Mouse (Mus musculus): Measurements from ENCODE around the gene Cnot10. TPM values are rescaled to one million over a fixed set of nuclear protein-coding genes. Genes with fewer than 3 reads are reported as not detected.
A peak's percentile ranks its signal among the peaks of the same experiment; 100 is the strongest.

Gene Cnot10
- polyA plus RNA-seq, 1 experiment from 2014 or later, result 22.8 TPM

DNA sequence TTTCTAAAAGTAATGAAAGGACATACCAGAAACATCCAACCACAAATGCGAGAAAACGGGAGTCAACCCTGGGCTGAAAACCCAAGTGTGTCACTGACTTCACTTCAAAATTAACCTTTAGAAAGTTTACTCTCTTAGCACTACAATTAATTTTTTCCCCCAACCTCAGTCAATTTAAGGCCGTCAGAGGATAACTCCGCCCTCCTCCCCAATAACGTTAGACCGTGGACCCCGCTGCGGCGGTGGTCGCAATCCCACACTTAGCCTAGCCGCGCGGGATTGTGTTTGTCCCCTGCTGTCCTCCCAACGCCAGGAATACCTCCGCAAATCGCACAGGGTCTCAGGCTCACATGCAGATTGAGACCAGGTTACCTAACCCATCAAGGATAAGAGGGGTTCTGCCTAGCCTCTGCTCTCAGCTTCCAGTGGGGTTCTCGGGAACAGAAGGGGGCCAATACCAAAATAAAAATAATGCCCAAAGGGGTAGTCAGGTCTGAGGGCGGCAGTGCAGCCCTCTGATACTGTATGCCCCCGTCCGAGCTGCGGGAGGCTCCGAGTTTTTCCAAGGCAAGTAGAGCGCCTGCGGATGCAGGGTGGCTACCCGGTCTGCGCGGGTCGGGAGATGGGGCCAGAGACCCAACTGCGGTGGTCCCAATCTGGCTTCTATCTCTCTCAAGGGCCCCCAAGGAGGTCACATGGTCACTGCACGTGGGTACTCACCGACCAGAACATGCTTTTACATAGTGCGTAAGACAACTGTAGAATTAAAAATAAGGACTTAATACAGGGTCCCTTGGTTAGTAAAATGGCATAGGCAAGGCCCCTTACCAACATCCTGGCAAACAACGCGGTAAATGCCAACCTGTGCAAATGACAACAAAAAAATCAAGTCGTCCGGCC, 79.0 kb downstream of the Cnot10 start:
- 3% methylated on average over 36 of the region's 36 CpGs for WGBS (ENCODE audit: insufficient replicate concordance)
- ATAC-seq (ENCODE audit: insufficient read depth), result no peak
- Histone ChIP-seq H3K27me3 (peaks cover 91% of the 10 kb centered on the region), H3K9me3 (replicated peaks) (no peaks in the 10 kb centered on the region), H3K36me3 (replicated peaks) (no peaks in the 10 kb centered on the region), H3K4me1 (replicated peaks) (peaks cover 4% of the 10 kb centered on the region; the same call in 1 of the 2 replicates), H3K9ac (no peak overlapping the region), H3K27ac (replicated peaks) (no peak overlapping the region), H3K4me2 (peak overlapping the region; percentile 59), H3K4me3 (replicated peaks) (peak overlapping the region; percentile 55)

DNA sequence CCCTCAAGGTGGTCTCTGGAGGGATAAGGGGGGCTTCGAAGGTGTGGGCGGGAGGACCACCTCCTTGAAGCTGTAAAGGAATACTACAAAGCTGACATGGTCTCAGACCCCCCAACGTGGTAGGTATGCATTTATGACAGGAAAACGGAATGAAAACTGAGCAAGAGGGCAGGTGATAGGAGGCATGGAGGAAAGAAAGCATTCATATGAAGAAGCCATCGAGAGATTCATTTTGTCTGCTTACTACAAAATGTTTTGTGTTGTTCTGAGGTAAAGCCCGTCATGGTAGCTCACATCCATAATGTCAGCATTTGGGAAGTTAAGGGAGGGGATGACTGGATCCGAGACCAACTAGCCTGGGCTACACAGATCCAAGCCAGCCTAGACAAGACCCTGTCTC, 79.8 kb downstream of the Cnot10 start:
- H3K9me3 ChIP-seq (replicated peaks), result no peaks in the 10 kb centered on the region
- H3K27ac ChIP-seq (replicated peaks), result no peak overlapping the region
- H3K27me3 ChIP-seq, result peaks cover 83% of the 10 kb centered on the region
- no peak overlapping the region for H3K9ac ChIP-seq
- H3K36me3 ChIP-seq (replicated peaks), result no peaks in the 10 kb centered on the region
- peak overlapping the region; percentile 55 for H3K4me3 ChIP-seq (replicated peaks)
- ATAC-seq (ENCODE audit: insufficient read depth), result no peak
- 26% methylated on average over 7 of the region's 7 CpGs for WGBS (ENCODE audit: insufficient replicate concordance)
- peaks cover 8% of the 10 kb centered on the region for H3K4me1 ChIP-seq (replicated peaks)
- H3K4me2 ChIP-seq, result peak overlapping the region; percentile 59

DNA sequence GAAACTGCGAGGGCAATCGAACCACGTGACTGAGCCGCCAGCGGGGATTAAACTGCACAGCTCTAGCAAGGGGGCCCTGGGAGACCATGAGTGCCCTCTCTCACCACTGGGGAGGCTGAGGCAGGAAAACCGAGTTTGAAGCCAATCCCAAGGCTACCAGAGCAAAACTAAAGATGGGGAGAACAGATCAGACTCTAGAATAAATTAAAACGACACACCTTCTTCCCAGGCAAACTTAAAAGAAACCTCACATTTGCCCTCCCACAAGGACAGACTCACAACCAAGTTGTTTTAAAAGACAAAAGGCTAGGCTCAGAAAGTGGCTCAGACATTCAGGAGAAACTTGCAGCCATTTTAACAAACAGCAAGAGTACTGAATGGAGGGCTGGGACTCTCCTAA, 82.9 kb downstream of the Cnot10 start:
- H3K9me3 ChIP-seq (replicated peaks), result no peaks in the 10 kb centered on the region
- H3K36me3 ChIP-seq (replicated peaks), result no peaks in the 10 kb centered on the region
- H3K27me3 ChIP-seq, result peaks cover 52% of the 10 kb centered on the region
- 22% methylated on average over 7 of the region's 7 CpGs for WGBS (ENCODE audit: insufficient replicate concordance)
- ATAC-seq (ENCODE audit: insufficient read depth), result no peak
- no peak overlapping the region for H3K4me3 ChIP-seq (replicated peaks)
- H3K9ac ChIP-seq, result no peak overlapping the region
- peaks cover 14% of the 10 kb centered on the region for H3K4me1 ChIP-seq (replicated peaks)
- H3K27ac ChIP-seq (replicated peaks), result peak overlapping the region; percentile 38; the same call in 1 of the 2 replicates
- H3K4me2 ChIP-seq, result peak overlapping the region; percentile 25

DNA sequence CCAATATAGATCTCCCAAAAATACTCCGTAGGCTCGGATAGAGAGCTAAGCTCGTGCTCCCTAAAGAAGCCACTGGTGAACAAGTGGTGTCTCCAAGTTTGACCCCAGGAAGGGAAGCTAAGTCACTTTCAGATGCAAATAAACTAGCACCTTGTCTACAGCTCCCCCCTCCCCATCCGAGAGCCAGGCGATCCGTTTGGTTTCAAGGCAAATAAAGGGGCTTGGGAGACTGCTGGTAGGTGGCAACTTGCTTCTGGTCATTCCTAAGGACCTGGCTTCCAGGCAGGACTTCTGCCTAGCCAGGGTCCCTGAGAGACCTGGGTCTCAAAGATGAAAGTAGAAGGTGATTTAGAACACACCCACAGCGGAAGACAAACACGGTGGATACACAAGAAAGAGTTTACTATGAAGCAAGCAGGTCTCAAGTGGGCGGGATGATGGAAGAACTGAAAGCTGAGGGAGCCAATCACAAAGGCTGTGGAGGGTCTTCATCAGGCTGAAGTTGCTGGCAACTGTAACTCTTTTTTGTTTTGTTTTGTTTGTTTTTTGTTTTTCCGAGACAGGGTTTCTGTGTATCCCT, 83.6 kb downstream of the Cnot10 start:
- no peak overlapping the region for H3K4me3 ChIP-seq (replicated peaks)
- H3K9me3 ChIP-seq (replicated peaks), result no peaks in the 10 kb centered on the region
- peak overlapping the region; percentile 38; the same call in 1 of the 2 replicates for H3K27ac ChIP-seq (replicated peaks)
- no peak overlapping the region for H3K9ac ChIP-seq
- WGBS (ENCODE audit: insufficient replicate concordance), result 46% methylated on average over 10 of the region's 10 CpGs
- H3K4me2 ChIP-seq, result peak overlapping the region; percentile 25
- ATAC-seq (ENCODE audit: insufficient read depth), result no peak
- H3K4me1 ChIP-seq (replicated peaks), result peaks cover 13% of the 10 kb centered on the region
- H3K27me3 ChIP-seq, result peaks cover 45% of the 10 kb centered on the region
- no peaks in the 10 kb centered on the region for H3K36me3 ChIP-seq (replicated peaks)

DNA sequence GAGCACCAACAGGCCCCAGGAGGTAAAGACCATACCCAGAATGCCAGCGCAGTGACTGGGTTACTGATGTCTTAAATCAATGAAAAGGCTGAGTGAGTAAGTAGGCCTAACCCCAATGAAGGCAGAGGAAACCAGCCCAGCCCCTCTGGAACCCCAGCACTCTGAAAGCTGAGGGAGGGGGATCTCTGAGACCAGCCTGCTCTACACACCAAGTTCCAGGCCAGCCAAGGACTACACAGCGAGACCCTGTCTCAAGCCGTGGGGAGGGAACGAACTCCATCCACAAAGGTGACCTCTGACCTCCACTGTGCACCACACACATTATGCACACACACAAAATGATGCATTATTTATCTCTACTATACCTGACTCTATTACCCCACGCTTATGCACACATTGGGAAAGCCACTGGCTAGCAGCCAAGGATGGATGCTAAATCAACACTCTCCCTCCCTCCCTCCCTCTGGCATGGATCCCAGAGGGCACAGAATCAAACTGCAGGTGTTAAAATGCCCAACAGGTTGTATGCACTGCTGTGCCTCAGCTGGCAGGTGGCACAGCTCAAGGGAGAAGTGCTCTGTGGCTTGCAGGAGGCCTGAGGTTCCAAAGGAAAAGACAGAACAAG, 85.5 kb downstream of the Cnot10 start:
- ATAC-seq (ENCODE audit: insufficient read depth), result peak; percentile 71
- Histone ChIP-seq H3K4me2 (peak overlapping the region; percentile 5; the same call in 1 of the 2 replicates), H3K4me3 (replicated peaks) (no peak overlapping the region), H3K36me3 (replicated peaks) (no peaks in the 10 kb centered on the region), H3K4me1 (replicated peaks) (peaks cover 18% of the 10 kb centered on the region; the same call in 1 of the 2 replicates), H3K9me3 (replicated peaks) (no peaks in the 10 kb centered on the region), H3K9ac (no peak overlapping the region), H3K27ac (replicated peaks) (peak overlapping the region; percentile 64), H3K27me3 (peaks cover 26% of the 10 kb centered on the region)
- 62% methylated on average over 5 of the region's 5 CpGs for WGBS (ENCODE audit: insufficient replicate concordance)

DNA sequence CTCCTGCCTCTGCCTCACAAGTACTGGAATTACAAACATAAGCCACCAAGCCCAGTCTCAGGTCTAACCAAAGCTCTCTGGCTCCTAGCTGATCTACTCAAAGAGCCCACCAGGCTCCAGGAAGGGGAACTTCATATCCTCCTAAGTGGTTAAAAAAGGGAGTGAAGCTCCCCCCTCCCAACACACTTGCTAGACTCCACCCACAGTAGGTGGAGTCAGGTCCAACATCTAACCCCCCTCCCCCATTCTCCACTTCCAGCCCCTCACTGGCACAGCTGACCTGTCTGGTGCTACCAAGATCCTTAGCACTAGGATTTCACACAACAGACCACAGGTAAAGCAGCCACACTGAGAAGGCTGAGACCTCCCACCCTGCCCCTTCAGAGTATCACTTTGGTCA, 86.2 kb downstream of the Cnot10 start:
- peaks cover 20% of the 10 kb centered on the region for H3K27me3 ChIP-seq
- peaks cover 24% of the 10 kb centered on the region for H3K4me1 ChIP-seq (replicated peaks)
- no peak for ATAC-seq (ENCODE audit: insufficient read depth)
- no peak overlapping the region for H3K4me2 ChIP-seq
- H3K36me3 ChIP-seq (replicated peaks), result no peaks in the 10 kb centered on the region
- H3K9ac ChIP-seq, result no peak overlapping the region
- H3K4me3 ChIP-seq (replicated peaks), result no peak overlapping the region
- H3K27ac ChIP-seq (replicated peaks), result peak overlapping the region; percentile 64
- no peaks in the 10 kb centered on the region for H3K9me3 ChIP-seq (replicated peaks)

DNA sequence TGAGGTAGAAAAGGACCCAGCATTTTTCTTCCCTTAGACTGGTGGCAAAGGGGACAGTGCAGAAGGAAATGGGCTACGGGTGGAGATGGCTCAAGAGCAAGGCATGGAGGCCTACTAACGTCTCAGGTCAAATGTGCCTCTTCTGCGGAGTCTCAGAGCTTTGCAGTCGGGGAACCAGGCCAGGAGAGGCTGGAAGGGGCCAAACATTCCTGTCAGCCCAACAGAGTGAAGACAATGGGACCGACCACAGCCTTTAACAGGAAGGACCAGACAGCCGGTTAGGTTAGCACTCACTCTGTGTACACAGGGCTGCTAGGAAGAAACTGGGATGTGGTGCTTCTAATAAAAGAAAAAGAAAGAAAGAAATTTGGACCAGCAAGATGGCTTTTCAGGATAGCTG, 90.0 kb downstream of the Cnot10 start:
- peaks cover 51% of the 10 kb centered on the region for H3K4me1 ChIP-seq (replicated peaks)
- no peak overlapping the region for H3K4me2 ChIP-seq
- H3K9me3 ChIP-seq (replicated peaks), result no peaks in the 10 kb centered on the region
- H3K27ac ChIP-seq (replicated peaks), result no peak overlapping the region
- ATAC-seq (ENCODE audit: insufficient read depth), result no peak
- no peak overlapping the region for H3K9ac ChIP-seq
- WGBS (ENCODE audit: insufficient replicate concordance), result 37% methylated on average over 6 of the region's 6 CpGs
- no peak overlapping the region for H3K4me3 ChIP-seq (replicated peaks)
- no peaks in the 10 kb centered on the region for H3K36me3 ChIP-seq (replicated peaks)
- no peaks in the 10 kb centered on the region for H3K27me3 ChIP-seq

DNA sequence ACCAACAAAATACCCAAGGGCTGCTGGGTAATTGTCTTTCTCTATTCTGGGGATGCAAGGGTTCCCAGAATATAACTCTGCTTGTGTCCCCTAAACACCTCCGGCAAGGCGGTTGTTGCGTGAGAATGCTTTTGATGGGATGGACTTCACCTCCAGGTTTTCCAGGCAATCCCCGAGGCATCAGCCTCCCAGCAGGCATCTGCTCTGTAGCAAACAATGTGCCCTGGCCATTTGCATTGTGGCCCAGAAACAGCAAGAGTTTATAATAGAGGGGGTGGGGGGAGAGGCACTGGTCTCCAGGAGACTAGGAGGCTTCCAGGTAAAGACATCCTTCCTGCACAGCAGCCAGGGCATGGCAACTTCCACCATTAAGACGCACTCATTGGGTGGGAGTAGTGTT, 90.9 kb downstream of the Cnot10 start:
- WGBS (ENCODE audit: insufficient replicate concordance), result 65% methylated on average over 5 of the region's 5 CpGs
- H3K4me1 ChIP-seq (replicated peaks), result peaks cover 52% of the 10 kb centered on the region
- H3K4me2 ChIP-seq, result no peak overlapping the region
- H3K27ac ChIP-seq (replicated peaks), result 0 out of 2 replicates have a peak overlapping the region, but pooled peaks have one; percentile 64
- ATAC-seq (ENCODE audit: insufficient read depth), result no peak
- H3K36me3 ChIP-seq (replicated peaks), result no peaks in the 10 kb centered on the region
- H3K4me3 ChIP-seq (replicated peaks), result no peak overlapping the region
- no peaks in the 10 kb centered on the region for H3K9me3 ChIP-seq (replicated peaks)
- H3K27me3 ChIP-seq, result no peaks in the 10 kb centered on the region
- no peak overlapping the region for H3K9ac ChIP-seq

DNA sequence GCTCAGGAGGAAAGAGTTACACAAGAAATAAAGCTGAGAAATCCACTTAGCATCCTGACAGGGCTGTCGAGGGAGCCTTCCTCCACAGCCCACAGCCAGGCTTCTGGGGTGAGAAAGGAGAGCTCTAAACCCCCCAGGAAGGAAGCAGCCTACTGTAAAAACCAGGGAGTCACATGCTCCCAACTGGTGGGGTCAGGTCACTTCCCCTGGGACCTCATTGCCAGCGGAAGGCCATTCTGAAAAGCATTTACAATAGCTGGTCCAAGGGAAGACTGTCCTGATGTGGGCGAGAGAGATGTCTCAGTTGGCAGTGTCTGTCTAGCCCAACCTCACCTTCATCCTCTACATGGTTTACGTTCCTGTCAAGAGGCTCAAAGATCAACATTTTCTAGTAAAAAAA, 91.5 kb downstream of the Cnot10 start:
- no peaks in the 10 kb centered on the region for H3K9me3 ChIP-seq (replicated peaks)
- WGBS (ENCODE audit: insufficient replicate concordance), result 36% methylated on average over 4 of the region's 4 CpGs
- H3K4me1 ChIP-seq (replicated peaks), result peaks cover 56% of the 10 kb centered on the region
- no peak overlapping the region for H3K4me3 ChIP-seq (replicated peaks)
- peak overlapping the region; percentile 64 for H3K27ac ChIP-seq (replicated peaks)
- H3K36me3 ChIP-seq (replicated peaks), result no peaks in the 10 kb centered on the region
- H3K9ac ChIP-seq, result no peak overlapping the region
- ATAC-seq (ENCODE audit: insufficient read depth), result no peak
- H3K27me3 ChIP-seq, result no peaks in the 10 kb centered on the region
- no peak overlapping the region for H3K4me2 ChIP-seq

DNA sequence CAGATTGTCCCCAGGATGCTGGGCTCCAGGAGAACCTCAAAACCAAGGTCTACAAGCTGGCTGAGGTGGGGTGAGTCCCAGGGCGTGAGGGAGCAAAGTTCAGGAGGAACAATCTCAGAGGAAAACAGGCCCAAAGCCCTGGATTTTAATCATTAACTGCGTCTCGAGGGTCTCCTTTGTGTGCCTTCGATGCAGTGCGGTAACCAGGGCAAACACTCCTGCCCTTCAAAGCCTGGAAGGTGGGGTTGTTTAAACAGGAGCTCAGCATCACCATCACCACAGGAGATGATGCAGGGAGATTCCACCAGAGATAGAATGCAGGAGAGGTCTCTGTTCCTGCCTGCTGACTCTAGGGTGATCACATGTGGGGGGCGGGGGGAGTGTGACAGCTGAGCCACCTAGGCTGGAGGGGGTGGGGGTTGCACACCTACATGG, 92.3 kb downstream of the Cnot10 start:
- 58% methylated on average over 6 of the region's 6 CpGs for WGBS (ENCODE audit: insufficient replicate concordance)
- no peaks in the 10 kb centered on the region for H3K27me3 ChIP-seq
- H3K4me1 ChIP-seq (replicated peaks), result peaks cover 52% of the 10 kb centered on the region
- H3K4me2 ChIP-seq, result no peak overlapping the region
- peak; percentile 59 for ATAC-seq (ENCODE audit: insufficient read depth)
- H3K36me3 ChIP-seq (replicated peaks), result no peaks in the 10 kb centered on the region
- no peak overlapping the region for H3K9ac ChIP-seq
- H3K27ac ChIP-seq (replicated peaks), result peak overlapping the region; percentile 67
- no peak overlapping the region for H3K4me3 ChIP-seq (replicated peaks)
- no peaks in the 10 kb centered on the region for H3K9me3 ChIP-seq (replicated peaks)

DNA sequence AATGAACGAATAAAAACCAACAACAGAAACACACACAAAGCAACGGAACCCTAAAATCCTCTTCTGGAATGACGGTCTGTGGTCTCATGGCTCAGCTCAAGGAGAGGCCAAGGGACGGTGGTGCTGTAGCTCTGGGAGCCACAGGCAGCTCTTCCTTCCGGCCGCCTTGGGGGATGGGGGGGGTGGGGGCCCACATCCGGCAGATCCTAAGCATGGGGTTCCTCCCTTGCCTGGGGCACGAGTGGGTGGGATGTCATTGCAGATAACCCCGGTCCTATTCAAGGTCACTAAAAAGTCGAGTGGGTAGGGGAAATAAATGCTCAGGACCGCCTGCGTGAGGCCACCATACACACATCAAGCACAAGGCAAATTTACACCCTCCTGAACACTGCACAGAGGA, 93.2 kb downstream of the Cnot10 start:
- H3K9ac ChIP-seq, result no peak overlapping the region
- H3K4me1 ChIP-seq (replicated peaks), result peaks cover 54% of the 10 kb centered on the region
- no peak overlapping the region for H3K4me2 ChIP-seq
- no peak overlapping the region for H3K4me3 ChIP-seq (replicated peaks)
- 14% methylated on average over 12 of the region's 12 CpGs for WGBS (ENCODE audit: insufficient replicate concordance)
- no peak for ATAC-seq (ENCODE audit: insufficient read depth)
- no peaks in the 10 kb centered on the region for H3K27me3 ChIP-seq
- H3K36me3 ChIP-seq (replicated peaks), result no peaks in the 10 kb centered on the region
- H3K9me3 ChIP-seq (replicated peaks), result no peaks in the 10 kb centered on the region
- peak overlapping the region; percentile 67 for H3K27ac ChIP-seq (replicated peaks)

All from liver, embryonic 15.5 days (tissue).